Mouse (Mus musculus): ENCODE results near the gene BC049762. TPM values are rescaled to one million over a fixed set of nuclear protein-coding genes. Genes with fewer than 3 reads are reported as not detected.

BC049762 gene
- polyA plus RNA-seq (2016; fragmentation: Nextera tagmentation; extraction: Ambion mirVana) = 0.37 TPM in 1 of 2 replicates, not detected in the other

DNA sequence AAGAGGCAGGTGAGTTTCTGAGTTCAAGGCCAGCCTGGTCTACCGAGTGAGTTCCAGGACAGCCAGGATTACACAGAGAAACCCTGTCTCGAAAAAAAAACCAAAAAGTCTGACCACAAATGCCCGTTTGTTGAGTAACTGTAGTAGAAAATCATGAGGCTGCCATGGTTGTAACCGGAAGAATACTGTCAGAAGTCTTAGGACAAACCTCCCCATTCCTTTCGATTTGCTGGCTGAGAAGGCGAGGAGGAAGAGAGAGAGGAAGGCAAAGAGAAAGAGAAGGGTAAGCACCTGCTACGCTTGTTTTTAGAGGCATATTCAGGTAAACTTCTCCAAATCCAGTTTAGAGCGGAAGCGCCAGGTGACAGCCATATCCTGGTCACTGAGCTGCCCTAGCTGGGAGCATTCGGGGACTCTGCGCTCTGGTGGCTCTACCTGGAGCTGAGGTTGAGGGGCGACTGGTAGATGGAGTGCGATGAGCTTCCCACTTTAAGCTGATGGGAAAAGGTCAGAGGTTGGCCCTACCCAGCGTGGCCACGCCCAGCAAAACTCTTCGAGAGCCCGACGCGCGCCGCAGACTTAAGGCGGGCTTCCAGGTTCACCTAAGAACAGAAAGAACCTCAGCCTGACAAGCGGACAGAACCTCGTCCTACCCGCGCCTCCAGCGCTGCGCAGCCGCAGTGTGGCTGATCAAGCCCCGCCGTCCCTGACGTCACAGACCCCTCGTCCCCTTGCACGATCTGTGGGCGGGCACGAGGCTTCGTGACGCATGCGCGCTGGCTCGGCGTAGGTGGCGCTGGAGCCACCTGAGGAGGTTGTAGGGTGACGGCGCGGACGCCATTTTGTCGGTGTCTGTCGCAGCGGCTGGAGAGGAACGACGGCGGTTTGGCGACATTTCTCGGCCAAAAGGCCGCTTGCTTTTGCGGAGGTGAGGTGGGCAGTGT, at the start of gene BC049762:
Gene BC049762 (minus strand): TSS at position 705 of the 944 bp plus-strand sequence.
- H3K36me3 ChIP-seq (replicated peaks) = peaks cover 5% of the 10 kb centered on the region; the same call in 1 of the 2 replicates
- H3K4me3 ChIP-seq (replicated peaks) = peak within 1 kb of the TSS; percentile 79
- H3K9ac ChIP-seq = peak within 1 kb of the TSS; percentile 87
- ATAC-seq (ENCODE audit: low FRiP score) = peak; percentile 98
- H3K4me1 ChIP-seq = peaks cover 27% of the 10 kb centered on the region
- no peaks in the 10 kb centered on the region for H3K9me3 ChIP-seq
- H3K4me2 ChIP-seq = peak within 1 kb of the TSS; percentile 79
- WGBS = 9% methylated on average over 57 of the region's 57 CpGs
- peak within 1 kb of the TSS; percentile 93 for H3K27ac ChIP-seq
- no peaks in the 10 kb centered on the region for H3K27me3 ChIP-seq

GRCm38 (mm10) chr11:51311846-51312245, 49.0 kb upstream of the BC049762 start:
- no peaks in the 10 kb centered on the region for H3K9me3 ChIP-seq
- H3K4me3 ChIP-seq (replicated peaks) = no peak overlapping the region
- no peak for ATAC-seq (ENCODE audit: low FRiP score)
- no peaks in the 10 kb centered on the region for H3K27me3 ChIP-seq
- H3K4me2 ChIP-seq = no peak overlapping the region
- no peak overlapping the region for H3K9ac ChIP-seq
- no peak overlapping the region for H3K27ac ChIP-seq
- no peaks in the 10 kb centered on the region for H3K4me1 ChIP-seq
- WGBS = 78% methylated on average over 8 of the region's 8 CpGs
- no peaks in the 10 kb centered on the region for H3K36me3 ChIP-seq (replicated peaks)

DNA sequence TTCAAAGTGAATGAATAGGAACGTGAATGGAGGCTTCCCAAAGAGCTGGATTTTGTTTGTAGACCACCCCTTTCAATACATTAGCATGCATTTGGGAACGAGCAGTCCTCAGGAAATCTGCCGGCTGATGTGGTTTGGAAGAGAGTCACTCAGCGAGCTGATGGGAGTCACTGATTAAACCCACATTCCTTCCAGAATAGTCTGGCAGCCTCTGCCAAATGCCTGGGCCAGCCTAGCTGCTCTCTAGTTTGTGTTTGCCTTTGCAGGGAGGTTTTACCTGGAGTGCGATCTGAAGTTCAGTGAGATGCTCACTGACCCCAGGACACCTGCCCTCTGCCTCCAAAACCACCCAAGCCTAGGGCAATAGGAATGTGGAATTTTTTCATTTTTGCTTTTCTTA, 45.5 kb upstream of the BC049762 start:
- WGBS = 82% methylated on average over 5 of the region's 5 CpGs
- no peaks in the 10 kb centered on the region for H3K4me1 ChIP-seq
- no peak overlapping the region for H3K9ac ChIP-seq
- H3K36me3 ChIP-seq (replicated peaks) = no peaks in the 10 kb centered on the region
- H3K4me2 ChIP-seq = no peak overlapping the region
- ATAC-seq (ENCODE audit: low FRiP score) = no peak
- H3K9me3 ChIP-seq = no peaks in the 10 kb centered on the region
- H3K4me3 ChIP-seq (replicated peaks) = no peak overlapping the region
- H3K27me3 ChIP-seq = no peaks in the 10 kb centered on the region
- no peak overlapping the region for H3K27ac ChIP-seq

GRCm38 (mm10) chr11:51303981-51304553, 41.2 kb upstream of the BC049762 start:
- Histone ChIP-seq H3K27ac (no peak overlapping the region), H3K36me3 (replicated peaks) (no peaks in the 10 kb centered on the region), H3K4me2 (no peak overlapping the region), H3K4me1 (no peaks in the 10 kb centered on the region; the same call in 1 of the 2 replicates), H3K4me3 (replicated peaks) (no peak overlapping the region), H3K27me3 (no peaks in the 10 kb centered on the region), H3K9ac (no peak overlapping the region), H3K9me3 (no peaks in the 10 kb centered on the region)
- ATAC-seq (ENCODE audit: low FRiP score) = no peak
- 78% methylated on average over 12 of the region's 12 CpGs for WGBS

DNA sequence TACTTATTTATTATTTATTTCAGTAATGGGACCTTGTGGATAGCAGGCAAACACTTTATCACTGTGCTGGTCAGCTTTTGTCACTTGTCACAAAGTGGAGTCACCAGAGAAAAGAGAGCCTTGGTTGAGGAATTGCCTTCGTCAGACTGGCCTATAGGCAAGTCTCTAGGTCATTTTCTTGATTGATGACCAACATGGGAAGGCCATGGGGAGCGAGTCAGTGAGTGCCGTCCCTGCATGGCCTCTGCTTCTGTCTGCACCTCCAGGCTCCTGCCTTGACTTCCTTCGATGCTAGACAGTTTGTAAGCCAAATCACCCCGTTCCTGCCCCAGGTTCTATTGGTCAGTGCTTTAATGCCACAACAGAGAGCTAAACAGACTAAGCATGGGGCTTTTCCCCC, 39.5 kb upstream of the BC049762 start:
- H3K4me2 ChIP-seq = no peak overlapping the region
- 87% methylated on average over 5 of the region's 5 CpGs for WGBS
- no peak for ATAC-seq (ENCODE audit: low FRiP score)
- H3K9ac ChIP-seq = no peak overlapping the region
- no peaks in the 10 kb centered on the region for H3K27me3 ChIP-seq
- H3K36me3 ChIP-seq (replicated peaks) = no peaks in the 10 kb centered on the region
- no peak overlapping the region for H3K4me3 ChIP-seq (replicated peaks)
- no peaks in the 10 kb centered on the region for H3K9me3 ChIP-seq
- no peaks in the 10 kb centered on the region; the same call in 1 of the 2 replicates for H3K4me1 ChIP-seq
- H3K27ac ChIP-seq = no peak overlapping the region

- Histone ChIP-seq H3K9ac (no peak overlapping the region), H3K27ac (no peak overlapping the region), H3K36me3 (replicated peaks) (no peaks in the 10 kb centered on the region), H3K27me3 (no peaks in the 10 kb centered on the region), H3K4me3 (replicated peaks) (no peak overlapping the region), H3K9me3 (no peaks in the 10 kb centered on the region), H3K4me1 (no peaks in the 10 kb centered on the region; the same call in 1 of the 2 replicates), H3K4me2 (no peak overlapping the region)
- no peak for ATAC-seq (ENCODE audit: low FRiP score)
- WGBS = 95% methylated on average over 4 of the region's 4 CpGs
These were observed 35.8 kb upstream of the BC049762 start for GRCm38 (mm10) chr11:51298691-51299090.

- Histone ChIP-seq H3K36me3 (replicated peaks) (no peaks in the 10 kb centered on the region), H3K4me2 (no peak overlapping the region), H3K27ac (no peak overlapping the region), H3K4me3 (replicated peaks) (no peak overlapping the region), H3K9me3 (no peaks in the 10 kb centered on the region), H3K9ac (no peak overlapping the region), H3K4me1 (peaks cover under 1% of the 10 kb centered on the region), H3K27me3 (peaks cover 11% of the 10 kb centered on the region)
- 84% methylated on average over 3 of the region's 3 CpGs for WGBS
- ATAC-seq (ENCODE audit: low FRiP score) = no peak
These were observed 32.9 kb upstream of the BC049762 start for GRCm38 (mm10) chr11:51295742-51296141.

DNA sequence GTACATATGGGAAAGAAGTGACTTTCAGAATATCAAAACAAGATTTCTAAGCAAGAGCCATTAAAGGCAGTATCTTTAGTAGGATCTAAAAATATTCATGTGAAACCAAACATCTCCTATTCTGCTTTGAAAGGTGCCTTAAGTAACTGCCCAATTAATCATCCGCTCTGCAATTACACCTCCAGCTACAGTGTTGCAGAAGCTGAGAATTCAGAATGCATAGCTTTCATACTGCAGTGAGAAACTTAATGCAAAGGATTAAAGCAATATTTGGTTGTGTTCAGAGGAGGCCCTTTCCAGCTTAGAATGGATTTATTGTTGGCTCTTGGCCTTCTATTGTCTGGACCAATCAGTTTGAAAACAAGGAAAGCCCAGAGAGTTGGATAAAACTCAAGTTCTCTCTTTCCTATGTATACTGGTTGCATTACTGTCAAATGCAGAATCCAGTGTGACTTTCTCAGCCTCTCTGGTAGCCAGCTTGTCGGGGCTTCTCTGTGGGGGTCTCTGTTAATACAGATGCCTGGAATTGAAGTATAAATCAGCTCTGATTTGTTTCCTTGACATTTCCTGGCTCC, 31.2 kb upstream of the BC049762 start:
- peaks cover 18% of the 10 kb centered on the region for H3K27me3 ChIP-seq
- WGBS = 63% methylated on average over 2 of the region's 2 CpGs
- no peak overlapping the region for H3K27ac ChIP-seq
- H3K4me1 ChIP-seq = peaks cover 9% of the 10 kb centered on the region
- H3K4me3 ChIP-seq (replicated peaks) = no peak overlapping the region
- H3K9me3 ChIP-seq = no peaks in the 10 kb centered on the region
- no peaks in the 10 kb centered on the region for H3K36me3 ChIP-seq (replicated peaks)
- no peak overlapping the region for H3K4me2 ChIP-seq
- no peak for ATAC-seq (ENCODE audit: low FRiP score)
- H3K9ac ChIP-seq = no peak overlapping the region

DNA sequence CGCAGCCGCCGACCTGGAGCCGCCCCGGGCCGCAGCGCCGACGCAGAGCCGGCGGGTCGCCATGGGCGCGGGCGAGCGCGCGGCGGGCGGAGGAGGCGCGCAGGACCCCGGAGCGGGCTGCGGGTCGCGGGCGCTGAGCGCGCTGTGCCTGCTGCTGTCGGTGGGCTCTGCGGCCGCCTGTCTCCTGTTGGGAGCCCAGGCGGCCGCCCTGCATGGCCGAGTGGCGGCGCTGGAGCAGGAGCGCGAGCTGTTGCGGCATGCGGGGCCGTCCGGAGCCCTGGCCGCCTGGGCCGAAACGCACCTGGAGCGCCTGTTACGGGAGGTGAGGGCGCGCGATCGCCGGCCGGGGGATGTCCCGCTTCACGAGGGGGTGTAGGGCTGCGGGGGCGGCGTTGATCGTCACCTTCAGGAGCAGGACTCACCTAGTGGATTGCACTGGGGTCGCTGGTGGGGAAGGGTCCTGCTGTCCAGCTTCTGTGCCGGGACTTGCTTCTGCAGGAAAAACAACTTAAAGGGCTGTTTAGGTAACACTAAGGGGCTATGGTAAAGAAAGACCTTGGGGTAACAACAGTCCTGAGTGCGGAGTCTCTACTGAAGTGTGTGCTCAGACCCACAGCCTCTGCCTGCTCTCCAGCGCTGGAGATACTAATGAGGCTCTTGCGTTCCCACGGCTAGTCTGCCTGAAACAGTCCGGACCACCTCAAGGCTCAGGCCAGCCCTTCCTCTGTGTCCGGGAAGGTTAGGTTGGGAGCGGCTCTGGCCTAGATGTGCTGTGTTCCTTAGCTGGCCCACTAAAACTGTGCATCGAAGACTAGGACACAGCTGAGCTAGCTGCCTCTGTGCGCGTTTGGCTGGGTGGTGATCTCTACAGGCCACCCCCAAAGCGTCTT, 27.5 kb upstream of the BC049762 start:
- Histone ChIP-seq H3K4me3 (replicated peaks) (peak overlapping the region; percentile 62), H3K27me3 (peaks cover 18% of the 10 kb centered on the region), H3K9ac (peak overlapping the region; percentile 68), H3K36me3 (replicated peaks) (no peaks in the 10 kb centered on the region), H3K27ac (0 out of 2 replicates have a peak overlapping the region, but pooled peaks have one; percentile 38), H3K4me2 (peak overlapping the region; percentile 94), H3K4me1 (peaks cover 9% of the 10 kb centered on the region), H3K9me3 (no peaks in the 10 kb centered on the region)
- 1% methylated on average over 70 of the region's 74 CpGs for WGBS
- ATAC-seq (ENCODE audit: low FRiP score) = peak; percentile 84

GRCm38 (mm10) chr11:51289564-51290041, 26.8 kb upstream of the BC049762 start, which contains the start of gene Col23a1:
Gene Col23a1, plus strand, starts transcription at chr11:51289920.
- Histone ChIP-seq H3K27ac (0 out of 2 replicates have a peak within 1 kb of the TSS, but pooled peaks have one; percentile 38), H3K4me1 (peaks cover 9% of the 10 kb centered on the region), H3K4me2 (peak within 1 kb of the TSS; percentile 94), H3K4me3 (replicated peaks) (peak within 1 kb of the TSS; percentile 62), H3K27me3 (peaks cover 18% of the 10 kb centered on the region), H3K36me3 (replicated peaks) (peaks cover 4% of the 10 kb centered on the region; the same call in 1 of the 2 replicates), H3K9me3 (no peaks in the 10 kb centered on the region), H3K9ac (peak within 1 kb of the TSS; percentile 68)
- peak; percentile 90 for ATAC-seq (ENCODE audit: low FRiP score)
- under 1% methylated on average over 30 of the region's 38 CpGs for WGBS

DNA sequence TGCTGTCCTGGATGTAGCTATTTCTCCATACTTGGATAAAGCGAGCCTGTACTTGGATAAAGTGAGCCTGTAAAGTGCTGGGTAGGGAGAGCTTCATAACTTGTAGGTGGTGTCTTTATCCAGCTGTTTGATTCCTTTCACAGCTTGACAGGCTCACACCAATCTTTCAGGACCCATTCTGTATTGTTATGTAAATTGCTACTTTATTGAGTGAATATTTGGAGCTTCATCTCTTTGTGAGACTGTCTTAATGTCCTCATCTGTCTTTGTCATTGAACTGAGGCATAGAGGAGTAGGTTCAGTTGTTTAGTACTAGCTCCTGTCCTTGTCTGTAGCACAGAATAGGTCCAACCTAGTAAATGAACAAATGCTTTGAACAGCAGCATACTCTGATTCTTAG, 11.6 kb upstream of the BC049762 start:
- no peak overlapping the region for H3K4me3 ChIP-seq (replicated peaks)
- H3K27me3 ChIP-seq = no peaks in the 10 kb centered on the region
- H3K36me3 ChIP-seq (replicated peaks) = peaks cover 75% of the 10 kb centered on the region
- no peak overlapping the region for H3K4me2 ChIP-seq
- no peak overlapping the region for H3K9ac ChIP-seq
- H3K27ac ChIP-seq = no peak overlapping the region
- 77% methylated on average over 1 of the region's 1 CpGs for WGBS
- ATAC-seq (ENCODE audit: low FRiP score) = no peak
- H3K4me1 ChIP-seq = no peaks in the 10 kb centered on the region
- H3K9me3 ChIP-seq = no peaks in the 10 kb centered on the region

Data from forebrain, embryonic 12.5 days (tissue).